ENCODE assay signal across 9 mouse cellular contexts in genomic region chr19:43832425-43833069, GRCm38 (mm10). TPM values are rescaled to one million over a fixed set of nuclear protein-coding genes. Genes with fewer than 3 reads are reported as not detected.
A peak's percentile ranks its signal among the peaks of the same experiment; 100 is the strongest.
DNase-seq lines count a peak whose midpoint lies in the region; ATAC-seq and TF ChIP-seq lines count a peak whose summit lies in the region.
"Had no signal": no experiment of that assay in that cellular context is flagged by ENCODE, and none has a peak within 500 bp of the region (broad histone marks: within the 10 kb centered on the region; RNA-seq: fewer than 3 reads in every experiment).

No protein-coding gene starts in this region.

- no peaks in the 10 kb centered on the region for H3K79me2 ChIP-seq in myocyte (ENCODE audit: control insufficient read depth, insufficient read depth)

- H3K36me3 ChIP-seq in limb, embryonic 12.5 days, result no peaks in the 10 kb centered on the region
- no peaks in the 10 kb centered on the region for H3K36me3 ChIP-seq in myocyte (ENCODE audit: control insufficient read depth, insufficient read depth)
- no peaks in the 10 kb centered on the region for H3K36me3 ChIP-seq in splenic B cell, adult 2 months (ENCODE audit: control insufficient read depth, insufficient read depth, low read length, poor library complexity, severe bottlenecking)
- H3K36me3 ChIP-seq: embryonic facial prominence, embryonic 12.5 days had no signal

- 0 out of 2 replicates have a peak, but pooled peaks cover 2% of the 10 kb centered on the region for H3K27me3 ChIP-seq in limb, embryonic 12.5 days
- H3K27me3 ChIP-seq in myocyte (ENCODE audit: control insufficient read depth, insufficient read depth, insufficient read length), result peaks cover 32% of the 10 kb centered on the region
- H3K27me3 ChIP-seq in splenic B cell, adult 2 months (ENCODE audit: control insufficient read depth, insufficient read depth, low read length, poor library complexity, severe bottlenecking), result no peaks in the 10 kb centered on the region
- H3K27me3 ChIP-seq: embryonic facial prominence, embryonic 12.5 days had no signal

- H3K9me3 ChIP-seq in limb, embryonic 12.5 days, result no peaks in the 10 kb centered on the region
- H3K9me3 ChIP-seq: embryonic facial prominence, embryonic 12.5 days had no signal

- no peak overlapping the region for H3ac ChIP-seq in myocyte (ENCODE audit: control insufficient read depth, insufficient read length)

- no peak overlapping the region for H3K4me3 ChIP-seq in limb, embryonic 12.5 days (replicated peaks)
- H3K4me3 ChIP-seq in myocyte, result no peak overlapping the region
- H3K4me3 ChIP-seq: embryonic facial prominence, embryonic 12.5 days had no signal

- WGBS in limb, embryonic 12.5 days, result 31% methylated on average over 21 of the region's 21 CpGs

- no peak for ATAC-seq in limb, embryonic 12.5 days (ENCODE audit: insufficient number of reproducible peaks, insufficient read depth, low FRiP score, low TSS enrichment, low read depth)

- no peak overlapping the region for H3K9ac ChIP-seq in limb, embryonic 12.5 days (replicated peaks)
- H3K9ac ChIP-seq: embryonic facial prominence, embryonic 12.5 days had no signal

- peaks cover 5% of the 10 kb centered on the region for H3K4me1 ChIP-seq in limb, embryonic 12.5 days (replicated peaks)
- H3K4me1 ChIP-seq: embryonic facial prominence, embryonic 12.5 days had no signal

- H3K4me2 ChIP-seq in limb, embryonic 12.5 days, result peak overlapping the region; percentile 35
- peak overlapping the region; percentile 63 for H3K4me2 ChIP-seq in myocyte (ENCODE audit: low read depth)
- H3K4me2 ChIP-seq: embryonic facial prominence, embryonic 12.5 days had no signal

- TF ChIP-seq POLR2A in myocyte (IDR thresholded peaks at IDR 0.05; ENCODE audit: insufficient read length, low read depth), result no peak

- DNase-seq in ovary, postnatal 10 days (ENCODE audit: low spot score), result peak; percentile 46
- no peak for DNase-seq in ovary, adult 18-20 months (ENCODE audit: low spot score)
- DNase-seq in cerebellum, postnatal 10 days, result peak; percentile 89 to 91
- DNase-seq in gastrocnemius, adult 8-10 months (ENCODE audit: low spot score in 2 of 2), result peak; percentile 34 to 35
- peak; percentile 29 to 76 for DNase-seq in kidney, adult 8-10 months
- peak; percentile 82 for DNase-seq in splenic B cell, adult 2 months (ENCODE audit: low read depth, low spot score)

- H3K27ac ChIP-seq in limb, embryonic 12.5 days, result no peak overlapping the region
- H3K27ac ChIP-seq: embryonic facial prominence, embryonic 12.5 days had no signal

TF ChIP-seq in myocyte, 11 proteins besides CTCF, POLR2A, EP300 and RAD21:
- TF ChIP-seq USF1 (IDR thresholded peaks at IDR 0.05; ENCODE audit: low read depth) (peak; percentile 36), MYOG (IDR thresholded peaks at IDR 0.05; ENCODE audit: control insufficient read depth in 1 of 3, insufficient read depth in 1 of 3, insufficient read length in 2 of 3, low read depth in 2 of 3) (no peak)
TF ChIP-seq in myocyte: peak in this region for 1.

RNA-seq across cellular contexts. Expression of gene Abcc2, which starts 50.6 kb away (rescaled TPM):
- total RNA-seq in gastrocnemius, adult 8-10 months (2022), result under 1 TPM in 1 of 4 experiments, not detected in 3; 0.11 TPM
- polyA plus RNA-seq in limb, embryonic 12.5 days (2016; fragmentation: Nextera tagmentation; extraction: Ambion mirVana), result not detected in 2 replicates
- polyA plus RNA-seq in myocyte (2012; fragmentation: generic; extraction: Trizol), result not detected
